Mouse (Mus musculus): ENCODE data around the gene Ttc37. TPM values are rescaled to one million over a fixed set of nuclear protein-coding genes. Genes with fewer than 3 reads are reported as not detected.

Ttc37 gene
- polyA plus RNA-seq (2014; fragmentation: Nextera tagmentation; extraction: Ambion mirVana) = 17.2 and 17.9 TPM in 2 replicates

GRCm38 (mm10) chr13:76098493-76099303 lies at the start of gene Ttc37, which contains the start of gene Arsk:
Gene Ttc37 (plus strand): TSS chr13:76098734.
Gene Arsk (minus strand): TSS chr13:76098660.
- H3K27ac ChIP-seq (ENCODE audit: low read depth, low read length) = peak within 1 kb of the TSS; percentile 46
- WGBS = under 1% methylated on average over 34 of the region's 34 CpGs
- no peaks in the 10 kb centered on the region for H3K9me3 ChIP-seq (ENCODE audit: control insufficient read depth, low read length)
- H3K36me3 ChIP-seq (ENCODE audit: control insufficient read depth, insufficient read depth, low read length) = no peaks in the 10 kb centered on the region
- ATAC-seq (ENCODE audit: low read depth) = peak; percentile 97
- peak within 1 kb of the TSS; percentile 66 for H3K4me2 ChIP-seq (ENCODE audit: low read depth, low read length)
- peaks cover 4% of the 10 kb centered on the region; the same call in 1 of the 2 replicates for H3K4me1 ChIP-seq (ENCODE audit: control insufficient read depth, insufficient read depth, low read length)
- H3K4me3 ChIP-seq (ENCODE audit: low read depth, low read length) = peak within 1 kb of the TSS; percentile 66
- no peaks in the 10 kb centered on the region for H3K27me3 ChIP-seq (ENCODE audit: control insufficient read depth, insufficient read depth, low read length)
- H3K9ac ChIP-seq (replicated peaks; ENCODE audit: low read depth, low read length) = peak within 1 kb of the TSS; percentile 51

- WGBS = under 1% methylated on average over 58 of the region's 59 CpGs
- H3K27me3 ChIP-seq (ENCODE audit: control insufficient read depth, insufficient read depth, low read length) = peaks cover 12% of the 10 kb centered on the region
- H3K4me1 ChIP-seq (ENCODE audit: control insufficient read depth, insufficient read depth, low read length) = no peaks in the 10 kb centered on the region; the same call in 1 of the 2 replicates
- no peaks in the 10 kb centered on the region for H3K36me3 ChIP-seq (ENCODE audit: control insufficient read depth, insufficient read depth, low read length)
- peak overlapping the region; percentile 58 for H3K9ac ChIP-seq (replicated peaks; ENCODE audit: low read depth, low read length)
- H3K9me3 ChIP-seq (ENCODE audit: control insufficient read depth, low read length) = no peaks in the 10 kb centered on the region
- peak; percentile 72 for ATAC-seq (ENCODE audit: low read depth)
- H3K27ac ChIP-seq (ENCODE audit: low read depth, low read length) = no peak overlapping the region; the same call in 1 of the 2 replicates
- peak overlapping the region; percentile 64 for H3K4me3 ChIP-seq (ENCODE audit: low read depth, low read length)
- H3K4me2 ChIP-seq (ENCODE audit: low read depth, low read length) = peak overlapping the region; percentile 99
These were observed 42.9 kb upstream of the Ttc37 start for GRCm38 (mm10) chr13:76055391-76056232.

GRCm38 (mm10) chr13:76056261-76056724 lies 42.2 kb upstream of the Ttc37 start:
- under 1% methylated on average over 33 of the region's 34 CpGs for WGBS
- no peaks in the 10 kb centered on the region for H3K9me3 ChIP-seq (ENCODE audit: control insufficient read depth, low read length)
- H3K4me2 ChIP-seq (ENCODE audit: low read depth, low read length) = peak overlapping the region; percentile 99
- H3K9ac ChIP-seq (replicated peaks; ENCODE audit: low read depth, low read length) = peak overlapping the region; percentile 58
- peaks cover 12% of the 10 kb centered on the region for H3K27me3 ChIP-seq (ENCODE audit: control insufficient read depth, insufficient read depth, low read length)
- H3K27ac ChIP-seq (ENCODE audit: low read depth, low read length) = peak overlapping the region; percentile 16; the same call in 1 of the 2 replicates
- no peaks in the 10 kb centered on the region for H3K36me3 ChIP-seq (ENCODE audit: control insufficient read depth, insufficient read depth, low read length)
- peak; percentile 95 for ATAC-seq (ENCODE audit: low read depth)
- H3K4me1 ChIP-seq (ENCODE audit: control insufficient read depth, insufficient read depth, low read length) = no peaks in the 10 kb centered on the region; the same call in 1 of the 2 replicates
- H3K4me3 ChIP-seq (ENCODE audit: low read depth, low read length) = peak overlapping the region; percentile 64

DNA sequence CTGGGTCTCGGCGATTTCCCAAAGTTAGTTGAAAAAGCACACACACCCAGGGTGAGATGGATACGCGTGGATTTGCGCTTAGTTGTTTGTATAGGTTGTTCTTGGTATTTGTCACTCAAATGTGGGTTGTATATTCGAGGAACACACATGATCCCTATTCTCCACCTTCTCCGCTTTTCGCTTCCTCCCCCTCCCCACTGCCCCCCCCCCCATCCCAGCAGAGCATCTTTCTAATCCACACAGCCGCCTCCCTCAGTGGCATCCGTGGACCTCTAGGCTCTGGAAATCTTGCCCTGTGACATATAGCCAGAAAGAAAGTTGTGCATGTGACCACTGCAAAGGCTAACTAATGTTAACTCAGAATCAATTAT lies 41.7 kb upstream of the Ttc37 start, which contains the start of gene Gpr150:
Gpr150 (minus strand) TSS at position 101 of the 371 bp plus-strand sequence.
- WGBS = 10% methylated on average over 8 of the region's 10 CpGs
- Histone ChIP-seq H3K27me3 (ENCODE audit: control insufficient read depth, insufficient read depth, low read length) (peaks cover 12% of the 10 kb centered on the region), H3K9me3 (ENCODE audit: control insufficient read depth, low read length) (no peaks in the 10 kb centered on the region), H3K9ac (replicated peaks; ENCODE audit: low read depth, low read length) (peak within 1 kb of the TSS; percentile 58), H3K4me1 (ENCODE audit: control insufficient read depth, insufficient read depth, low read length) (no peaks in the 10 kb centered on the region; the same call in 1 of the 2 replicates), H3K4me3 (ENCODE audit: low read depth, low read length) (peak within 1 kb of the TSS; percentile 64), H3K36me3 (ENCODE audit: control insufficient read depth, insufficient read depth, low read length) (no peaks in the 10 kb centered on the region), H3K27ac (ENCODE audit: low read depth, low read length) (peak within 1 kb of the TSS; percentile 16; the same call in 1 of the 2 replicates), H3K4me2 (ENCODE audit: low read depth, low read length) (peak within 1 kb of the TSS; percentile 99)
- ATAC-seq (ENCODE audit: low read depth) = no peak

GRCm38 (mm10) chr13:76057267-76058069 lies 41.1 kb upstream of the Ttc37 start:
- ATAC-seq (ENCODE audit: low read depth) = no peak
- 59% methylated on average over 10 of the region's 10 CpGs for WGBS
- H3K36me3 ChIP-seq (ENCODE audit: control insufficient read depth, insufficient read depth, low read length) = no peaks in the 10 kb centered on the region
- H3K9ac ChIP-seq (replicated peaks; ENCODE audit: low read depth, low read length) = no peak overlapping the region
- H3K4me1 ChIP-seq (ENCODE audit: control insufficient read depth, insufficient read depth, low read length) = no peaks in the 10 kb centered on the region; the same call in 1 of the 2 replicates
- no peak overlapping the region for H3K27ac ChIP-seq (ENCODE audit: low read depth, low read length)
- no peak overlapping the region for H3K4me3 ChIP-seq (ENCODE audit: low read depth, low read length)
- H3K4me2 ChIP-seq (ENCODE audit: low read depth, low read length) = peak overlapping the region; percentile 99; the same call in 1 of the 2 replicates
- peaks cover 12% of the 10 kb centered on the region for H3K27me3 ChIP-seq (ENCODE audit: control insufficient read depth, insufficient read depth, low read length)
- no peaks in the 10 kb centered on the region for H3K9me3 ChIP-seq (ENCODE audit: control insufficient read depth, low read length)

DNA sequence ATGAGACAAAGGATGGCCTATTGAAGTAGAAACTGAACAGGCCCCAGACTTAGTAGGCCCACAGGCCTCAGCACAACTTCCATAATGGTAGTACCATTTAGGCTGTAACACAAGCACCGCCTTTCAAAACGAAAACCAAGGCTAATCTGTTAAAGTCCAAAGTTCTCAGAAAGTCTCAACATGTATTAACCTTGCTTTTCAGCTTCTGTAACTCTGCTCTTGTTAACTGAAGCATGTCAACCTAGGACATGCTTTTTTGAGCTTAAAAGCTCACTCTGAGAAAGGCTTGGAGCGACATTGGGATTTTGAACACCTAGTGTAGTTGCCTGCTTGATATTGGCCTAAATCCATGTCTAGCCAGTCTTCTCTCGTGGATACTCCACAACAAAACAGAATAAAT lies 38.9 kb upstream of the Ttc37 start:
- Histone ChIP-seq H3K27me3 (ENCODE audit: control insufficient read depth, insufficient read depth, low read length) (peaks cover 5% of the 10 kb centered on the region), H3K36me3 (ENCODE audit: control insufficient read depth, insufficient read depth, low read length) (no peaks in the 10 kb centered on the region)
- 92% methylated on average over 4 of the region's 4 CpGs for WGBS

DNA sequence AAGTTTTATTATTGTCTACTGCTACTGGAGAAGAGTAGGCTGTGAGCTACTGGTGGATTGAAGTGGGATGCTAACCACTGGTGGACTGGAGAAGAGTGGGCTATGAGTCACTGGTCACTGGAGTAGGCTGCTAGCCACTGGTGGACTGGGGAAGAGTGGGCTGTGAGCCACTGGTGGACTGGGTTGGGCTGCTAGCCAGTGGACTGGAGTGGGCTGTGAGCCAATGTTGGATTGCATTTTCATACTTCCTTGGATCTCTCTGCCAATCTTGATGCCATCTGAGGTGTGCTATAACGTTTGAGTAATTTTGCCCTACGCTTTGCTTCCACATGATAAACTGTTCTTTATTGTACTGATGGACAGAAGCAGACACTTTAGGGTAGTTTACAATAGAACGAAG lies 36.4 kb upstream of the Ttc37 start:
- Histone ChIP-seq H3K4me2 (ENCODE audit: low read depth, low read length) (no peak overlapping the region), H3K9me3 (ENCODE audit: control insufficient read depth, low read length) (no peaks in the 10 kb centered on the region)
- no peak for ATAC-seq (ENCODE audit: low read depth)

More for the DNA sequence above, 38.9 kb upstream of the Ttc37 start:
- Histone ChIP-seq H3K4me3 (ENCODE audit: low read depth, low read length) (no peak overlapping the region), H3K9ac (replicated peaks; ENCODE audit: low read depth, low read length) (no peak overlapping the region), H3K9me3 (ENCODE audit: control insufficient read depth, low read length) (no peaks in the 10 kb centered on the region), H3K27ac (ENCODE audit: low read depth, low read length) (no peak overlapping the region), H3K4me2 (ENCODE audit: low read depth, low read length) (no peak overlapping the region), H3K4me1 (ENCODE audit: control insufficient read depth, insufficient read depth, low read length) (no peaks in the 10 kb centered on the region; the same call in 1 of the 2 replicates)
- ATAC-seq (ENCODE audit: low read depth) = no peak

DNA sequence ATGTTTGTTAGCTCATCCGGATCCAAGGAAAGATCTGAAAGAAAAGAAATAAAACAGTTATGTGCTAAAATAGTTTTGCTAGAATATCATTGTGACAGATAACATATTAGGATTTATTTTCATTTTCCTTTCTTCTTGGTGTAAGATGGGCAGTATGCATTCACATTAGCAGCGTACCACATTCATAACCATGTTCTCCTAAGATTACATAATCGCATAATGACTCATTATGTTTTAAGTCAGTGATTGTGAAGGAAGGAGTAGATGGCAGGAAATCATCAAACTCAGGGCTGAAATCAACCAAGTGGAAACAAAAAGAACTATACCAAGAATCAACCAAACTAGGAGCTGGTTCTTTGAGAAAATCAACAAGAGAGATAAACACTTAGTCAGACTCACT lies 36.0 kb upstream of the Ttc37 start:
- WGBS = 94% methylated on average over 3 of the region's 3 CpGs
- Histone ChIP-seq H3K9ac (replicated peaks; ENCODE audit: low read depth, low read length) (no peak overlapping the region), H3K27ac (ENCODE audit: low read depth, low read length) (no peak overlapping the region), H3K4me1 (ENCODE audit: control insufficient read depth, insufficient read depth, low read length) (no peaks in the 10 kb centered on the region), H3K4me2 (ENCODE audit: low read depth, low read length) (no peak overlapping the region), H3K4me3 (ENCODE audit: low read depth, low read length) (no peak overlapping the region), H3K36me3 (ENCODE audit: control insufficient read depth, insufficient read depth, low read length) (no peaks in the 10 kb centered on the region), H3K27me3 (ENCODE audit: control insufficient read depth, insufficient read depth, low read length) (no peaks in the 10 kb centered on the region), H3K9me3 (ENCODE audit: control insufficient read depth, low read length) (no peaks in the 10 kb centered on the region)
- no peak for ATAC-seq (ENCODE audit: low read depth)

More for the DNA sequence above, 36.4 kb upstream of the Ttc37 start:
- H3K9ac ChIP-seq (replicated peaks; ENCODE audit: low read depth, low read length) = no peak overlapping the region
- no peaks in the 10 kb centered on the region for H3K4me1 ChIP-seq (ENCODE audit: control insufficient read depth, insufficient read depth, low read length)
- 91% methylated on average over 3 of the region's 3 CpGs for WGBS
- H3K27ac ChIP-seq (ENCODE audit: low read depth, low read length) = no peak overlapping the region
- no peaks in the 10 kb centered on the region for H3K36me3 ChIP-seq (ENCODE audit: control insufficient read depth, insufficient read depth, low read length)
- no peak overlapping the region for H3K4me3 ChIP-seq (ENCODE audit: low read depth, low read length)
- H3K27me3 ChIP-seq (ENCODE audit: control insufficient read depth, insufficient read depth, low read length) = no peaks in the 10 kb centered on the region
